Mouse (Mus musculus): ENCODE measurements around the gene Usp22. TPM values are rescaled to one million over a fixed set of nuclear protein-coding genes. Genes with fewer than 3 reads are reported as not detected.

The Usp22 gene
- polyA plus RNA-seq, 1 experiment from 2014 or later = 149 TPM

- DNase-seq (ENCODE audit: low spot score) (no peak), ATAC-seq (ENCODE audit: low read depth) (no peak)
- H3K4me2 ChIP-seq (ENCODE audit: low read depth, low read length) = no peak overlapping the region
- H3K9ac ChIP-seq (ENCODE audit: low read depth, low read length) = no peak overlapping the region
- H3K9me3 ChIP-seq (ENCODE audit: control insufficient read depth, low read length) = no peaks in the 10 kb centered on the region
- no peaks in the 10 kb centered on the region for H3K4me1 ChIP-seq (ENCODE audit: control insufficient read depth, insufficient read depth, low read length)
- no peaks in the 10 kb centered on the region for H3K27me3 ChIP-seq (replicated peaks; ENCODE audit: control insufficient read depth, insufficient read depth, low read length)
- no peak overlapping the region for H3K4me3 ChIP-seq (ENCODE audit: low read depth, low read length)
- WGBS = 90% methylated on average over 4 of the region's 4 CpGs
- no peaks in the 10 kb centered on the region for H3K36me3 ChIP-seq (ENCODE audit: control insufficient read depth, insufficient read depth, low read length)
- no peak overlapping the region for H3K27ac ChIP-seq (replicated peaks; ENCODE audit: low read depth, low read length)
These were observed 63.4 kb downstream of the Usp22 start for GRCm38 (mm10) chr11:61111472-61111871.

DNA sequence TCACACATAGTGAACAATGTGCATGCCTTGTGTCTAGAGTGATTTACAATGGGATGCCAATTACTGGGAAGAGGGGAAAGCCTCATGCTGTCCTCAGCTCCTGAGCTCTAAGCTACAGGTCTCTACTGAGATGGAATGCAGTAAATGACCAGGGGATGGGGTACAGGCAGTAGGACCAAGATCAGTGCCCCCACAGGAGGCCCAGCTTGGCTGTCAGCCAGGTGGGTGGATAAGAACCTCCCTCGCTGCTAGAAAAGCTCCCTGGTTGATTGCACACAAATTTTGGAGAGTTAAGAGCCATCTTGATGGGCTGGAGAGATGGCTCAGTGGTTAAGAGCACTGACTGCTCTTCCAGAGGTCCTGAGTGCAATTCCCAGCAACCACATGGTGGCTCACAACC lies 63.9 kb downstream of the Usp22 start:
- WGBS = 57% methylated on average over 1 of the region's 1 CpGs
- no peak for DNase-seq (ENCODE audit: low spot score)

DNA sequence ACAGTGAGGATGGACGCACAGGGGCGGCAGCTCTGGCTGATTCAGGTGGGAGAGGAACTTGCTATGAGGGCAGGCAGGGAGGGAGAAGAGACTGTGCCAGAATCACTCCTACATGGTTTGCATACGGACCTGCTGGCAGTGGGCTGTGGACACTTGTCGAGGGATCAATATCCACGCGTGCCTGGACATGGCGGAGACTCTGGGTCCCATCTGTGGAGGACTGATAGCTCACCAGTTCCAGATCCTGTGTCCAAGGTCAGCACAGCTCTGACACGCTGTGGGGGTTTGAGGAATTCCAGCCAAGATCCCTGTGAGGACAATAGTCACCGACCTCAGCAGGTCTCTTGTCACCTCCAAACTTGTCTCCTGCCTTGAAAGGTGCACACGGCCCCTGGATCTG lies 64.7 kb downstream of the Usp22 start:
- Histone ChIP-seq H3K36me3 (ENCODE audit: control insufficient read depth, insufficient read depth, low read length) (no peaks in the 10 kb centered on the region), H3K9me3 (ENCODE audit: control insufficient read depth, low read length) (no peaks in the 10 kb centered on the region), H3K4me3 (ENCODE audit: low read depth, low read length) (no peak overlapping the region), H3K4me2 (ENCODE audit: low read depth, low read length) (no peak overlapping the region), H3K27me3 (replicated peaks; ENCODE audit: control insufficient read depth, insufficient read depth, low read length) (no peaks in the 10 kb centered on the region), H3K27ac (replicated peaks; ENCODE audit: low read depth, low read length) (no peak overlapping the region), H3K9ac (ENCODE audit: low read depth, low read length) (no peak overlapping the region), H3K4me1 (ENCODE audit: control insufficient read depth, insufficient read depth, low read length) (no peaks in the 10 kb centered on the region)
- no peak for DNase-seq (ENCODE audit: low spot score)
- whole genome bisulfite sequencing = 76% methylated on average over 10 of the region's 10 CpGs
- no peak for ATAC-seq (ENCODE audit: low read depth)

More for the DNA sequence above, 63.9 kb downstream of the Usp22 start:
- H3K9me3 ChIP-seq (ENCODE audit: control insufficient read depth, low read length) = no peaks in the 10 kb centered on the region
- H3K36me3 ChIP-seq (ENCODE audit: control insufficient read depth, insufficient read depth, low read length) = no peaks in the 10 kb centered on the region
- no peak overlapping the region for H3K27ac ChIP-seq (replicated peaks; ENCODE audit: low read depth, low read length)
- no peak overlapping the region for H3K9ac ChIP-seq (ENCODE audit: low read depth, low read length)
- no peak overlapping the region for H3K4me3 ChIP-seq (ENCODE audit: low read depth, low read length)
- ATAC-seq (ENCODE audit: low read depth) = no peak
- no peaks in the 10 kb centered on the region for H3K4me1 ChIP-seq (ENCODE audit: control insufficient read depth, insufficient read depth, low read length)
- H3K4me2 ChIP-seq (ENCODE audit: low read depth, low read length) = no peak overlapping the region
- H3K27me3 ChIP-seq (replicated peaks; ENCODE audit: control insufficient read depth, insufficient read depth, low read length) = no peaks in the 10 kb centered on the region

- Histone ChIP-seq H3K27me3 (replicated peaks; ENCODE audit: control insufficient read depth, insufficient read depth, low read length) (no peaks in the 10 kb centered on the region), H3K4me2 (ENCODE audit: low read depth, low read length) (no peak overlapping the region), H3K36me3 (ENCODE audit: control insufficient read depth, insufficient read depth, low read length) (no peaks in the 10 kb centered on the region), H3K9ac (ENCODE audit: low read depth, low read length) (no peak overlapping the region), H3K27ac (replicated peaks; ENCODE audit: low read depth, low read length) (no peak overlapping the region), H3K9me3 (ENCODE audit: control insufficient read depth, low read length) (no peaks in the 10 kb centered on the region), H3K4me1 (ENCODE audit: control insufficient read depth, insufficient read depth, low read length) (no peaks in the 10 kb centered on the region), H3K4me3 (ENCODE audit: low read depth, low read length) (no peak overlapping the region)
- no peak for DNase-seq (ENCODE audit: low spot score)
- no peak for ATAC-seq (ENCODE audit: low read depth)
- 90% methylated on average over 6 of the region's 6 CpGs for WGBS
These were observed 65.1 kb downstream of the Usp22 start for GRCm38 (mm10) chr11:61109707-61110106.

DNA sequence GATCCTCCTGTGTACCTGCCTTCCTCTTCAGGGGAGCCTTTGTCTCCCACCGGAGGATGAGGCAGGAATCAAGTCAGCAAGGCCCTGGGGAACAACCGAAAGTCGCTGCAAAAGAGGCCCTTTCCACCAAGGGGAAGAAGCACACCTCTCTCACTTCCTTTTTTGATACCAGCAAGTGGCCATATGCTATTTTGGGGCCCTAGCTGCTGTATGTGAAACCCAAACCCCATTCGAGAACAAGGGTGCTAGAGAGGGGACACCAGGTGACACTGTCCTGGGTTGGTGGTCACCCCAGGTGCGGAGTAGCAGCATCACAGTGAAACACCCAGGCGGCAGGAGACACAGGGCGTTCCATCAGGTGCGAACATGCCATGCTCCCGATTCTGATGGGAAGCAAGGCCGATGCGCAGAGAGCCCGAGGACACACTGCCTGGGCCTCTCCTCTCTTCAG lies 65.9 kb downstream of the Usp22 start:
- Histone ChIP-seq H3K4me1 (ENCODE audit: control insufficient read depth, insufficient read depth, low read length) (no peaks in the 10 kb centered on the region), H3K27ac (replicated peaks; ENCODE audit: low read depth, low read length) (no peak overlapping the region), H3K4me3 (ENCODE audit: low read depth, low read length) (no peak overlapping the region), H3K9me3 (ENCODE audit: control insufficient read depth, low read length) (no peaks in the 10 kb centered on the region), H3K36me3 (ENCODE audit: control insufficient read depth, insufficient read depth, low read length) (no peaks in the 10 kb centered on the region), H3K27me3 (replicated peaks; ENCODE audit: control insufficient read depth, insufficient read depth, low read length) (no peaks in the 10 kb centered on the region), H3K4me2 (ENCODE audit: low read depth, low read length) (no peak overlapping the region), H3K9ac (ENCODE audit: low read depth, low read length) (no peak overlapping the region)
- ATAC-seq (ENCODE audit: low read depth) = no peak
- no peak for DNase-seq (ENCODE audit: low spot score)
- WGBS = 85% methylated on average over 12 of the region's 12 CpGs

- Histone ChIP-seq H3K4me1 (ENCODE audit: control insufficient read depth, insufficient read depth, low read length) (no peaks in the 10 kb centered on the region), H3K36me3 (ENCODE audit: control insufficient read depth, insufficient read depth, low read length) (no peaks in the 10 kb centered on the region), H3K27ac (replicated peaks; ENCODE audit: low read depth, low read length) (no peak overlapping the region), H3K4me3 (ENCODE audit: low read depth, low read length) (no peak overlapping the region), H3K9ac (ENCODE audit: low read depth, low read length) (peak overlapping the region; percentile 2; the same call in 1 of the 2 replicates), H3K9me3 (ENCODE audit: control insufficient read depth, low read length) (no peaks in the 10 kb centered on the region), H3K27me3 (replicated peaks; ENCODE audit: control insufficient read depth, insufficient read depth, low read length) (no peaks in the 10 kb centered on the region), H3K4me2 (ENCODE audit: low read depth, low read length) (peak overlapping the region; percentile 17; the same call in 1 of the 2 replicates)
- DNase-seq (ENCODE audit: low spot score) (peak; percentile 93), ATAC-seq (ENCODE audit: low read depth) (peak; percentile 95)
- 17% methylated on average over 20 of the region's 20 CpGs for WGBS
These were observed 70.5 kb downstream of the Usp22 start for GRCm38 (mm10) chr11:61104241-61104901.

DNA sequence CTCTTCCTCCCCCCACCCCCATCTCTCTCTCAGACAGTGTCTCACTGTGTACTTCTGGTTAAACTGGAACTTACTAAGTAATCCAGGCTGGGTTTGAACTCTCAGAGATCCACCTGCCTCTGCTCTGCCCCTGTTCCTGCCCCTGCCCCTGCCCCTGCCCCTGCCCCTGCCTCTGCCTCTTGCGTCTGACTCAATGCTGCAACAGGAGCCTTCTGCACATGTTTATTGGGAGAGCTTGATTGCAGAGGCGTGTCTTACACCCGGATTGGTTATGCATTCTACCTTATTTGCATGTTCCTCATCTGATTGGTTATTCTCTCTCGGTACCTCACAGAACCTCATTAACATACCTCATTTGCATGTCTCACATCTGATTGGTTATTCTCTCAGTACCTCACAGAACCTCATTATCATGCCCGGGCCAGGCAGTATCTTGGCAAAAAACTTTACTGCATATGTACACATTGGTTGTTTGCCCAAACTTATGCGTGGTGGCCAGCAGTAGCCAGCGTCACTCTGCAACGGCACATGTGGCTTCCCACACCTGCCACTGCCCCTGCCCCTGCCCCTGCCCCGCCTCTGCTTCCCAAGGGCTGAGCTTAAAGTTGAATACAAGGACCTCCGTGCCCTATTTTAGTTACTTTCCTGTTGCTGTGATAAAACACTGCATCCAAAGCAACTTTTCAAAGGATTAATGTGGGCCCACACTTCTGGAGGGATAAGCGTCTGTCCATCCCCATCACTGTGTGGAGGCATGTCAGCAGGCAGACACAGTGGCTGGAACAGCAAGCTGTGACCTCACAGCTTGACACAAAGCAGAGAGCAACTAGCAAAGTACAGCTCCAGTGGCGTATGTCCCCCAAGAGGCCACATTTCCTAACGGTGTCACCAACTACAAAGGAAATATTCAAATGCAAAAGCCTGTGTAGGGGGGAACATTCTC lies 72.2 kb downstream of the Usp22 start:
- H3K4me2 ChIP-seq (ENCODE audit: low read depth, low read length) = no peak overlapping the region
- no peaks in the 10 kb centered on the region for H3K36me3 ChIP-seq (ENCODE audit: control insufficient read depth, insufficient read depth, low read length)
- H3K9me3 ChIP-seq (ENCODE audit: control insufficient read depth, low read length) = no peaks in the 10 kb centered on the region
- H3K9ac ChIP-seq (ENCODE audit: low read depth, low read length) = no peak overlapping the region
- no peak for DNase-seq (ENCODE audit: low spot score)
- no peak overlapping the region for H3K27ac ChIP-seq (replicated peaks; ENCODE audit: low read depth, low read length)
- WGBS = 71% methylated on average over 12 of the region's 13 CpGs
- no peak for ATAC-seq (ENCODE audit: low read depth)
- H3K4me3 ChIP-seq (ENCODE audit: low read depth, low read length) = no peak overlapping the region
- no peaks in the 10 kb centered on the region for H3K27me3 ChIP-seq (replicated peaks; ENCODE audit: control insufficient read depth, insufficient read depth, low read length)
- no peaks in the 10 kb centered on the region for H3K4me1 ChIP-seq (ENCODE audit: control insufficient read depth, insufficient read depth, low read length)
